Mouse (Mus musculus) limb, embryonic 14.5 days (tissue): Measurements from ENCODE around the gene Cadps. TPM values are rescaled to one million over a fixed set of nuclear protein-coding genes. Genes with fewer than 3 reads are reported as not detected.

ENCODE experiments used
- ATAC-seq: fragments of 200-750 bp; cut with Nextera tagmentation; 2 replicates; pipeline ENCODE4 v1.8.0; 2017; ENCODE audit warnings: low read depth, moderate number of reproducible peaks, moderate TSS enrichment; ENCODE audit not compliant: low FRiP score
- DNase-seq: peaks from one replicate; pipeline ENCODE4 v3.0.0-alpha.2; 2015; ENCODE audit warnings: low spot score
- H3K27ac ChIP-seq: fragments of 300-500 bp; sonication (generic); replicated peaks from 2 replicates; pipeline ENCODE4 v1.5.1; 2014; ENCODE audit warnings: low read depth, mild to moderate bottlenecking, low read length, moderate library complexity, mixed read lengths
- H3K27me3 ChIP-seq: fragments of 300-500 bp; sonication (generic); 2 replicates; pipeline ENCODE4 v1.6.1; 2014; ENCODE audit warnings: low read length, mixed read lengths; ENCODE audit not compliant: control insufficient read depth, insufficient read depth
- H3K36me3 ChIP-seq: fragments of 300-500 bp; sonication (generic); 2 replicates; pipeline ENCODE4 v1.6.1; 2014; ENCODE audit warnings: mild to moderate bottlenecking, low read length, moderate library complexity, mixed read lengths; ENCODE audit not compliant: control insufficient read depth, insufficient read depth
- H3K4me1 ChIP-seq: fragments of 300-500 bp; sonication (generic); 2 replicates; pipeline ENCODE4 v1.6.1; 2014; ENCODE audit warnings: antibody characterized with exemption, low read length, mixed read lengths; ENCODE audit not compliant: control insufficient read depth, insufficient read depth
- H3K4me2 ChIP-seq: fragments of 300-500 bp; sonication (generic); replicated peaks from 2 replicates; pipeline ENCODE4 v1.6.1; 2014; ENCODE audit warnings: low read depth, mild to moderate bottlenecking, low read length, moderate library complexity; ENCODE audit not compliant: severe bottlenecking
- H3K4me3 ChIP-seq: fragments of 300-500 bp; sonication (generic); replicated peaks from 2 replicates; pipeline ENCODE4 v1.5.1; 2014; ENCODE audit warnings: low read length
- H3K9ac ChIP-seq: fragments of 300-500 bp; sonication (generic); 2 replicates; pipeline ENCODE4 v1.6.1; 2014; ENCODE audit warnings: mild to moderate bottlenecking, low read depth, low read length, moderate library complexity; ENCODE audit not compliant: severe bottlenecking
- H3K9me3 ChIP-seq: fragments of 300-500 bp; sonication (generic); 2 replicates; pipeline ENCODE4 v1.6.1; 2016; ENCODE audit warnings: low read length; ENCODE audit not compliant: control insufficient read depth
- POLR2A ChIP-seq: fragments of 200-500 bp; IDR thresholded peaks from 2 replicates; pipeline ENCODE4 v1.8.0; 2012; ENCODE audit warnings: inconsistent platforms, mild to moderate bottlenecking, moderate library complexity, borderline replicate concordance; ENCODE audit not compliant: insufficient read depth, insufficient read length; ENCODE audit errors: extremely low read depth
- WGBS: fragments of 180-500 bp; shearing (Covaris S2); extraction: QIAGEN DNeasy Blood & Tissue Kit; methylation state at CpG from one replicate; pipeline ENCODE4 v1.1.7; 2014; 5-methylcytosine and 5-hydroxymethylcytosine counted together
- polyA plus RNA-seq, 2 experiments: library from polyadenylated mRNA; depleted of rRNA in 1 of 2; stranded (reverse) in 1 of 2; unstranded in 1 of 2; fragments of >200 nt; fragmentation: Nextera tagmentation in 1 of 2; extraction: Ambion mirVana in 1 of 2; gene quantifications; 2 replicates each; pipeline versions ENCODE4 v1.2.1 to v1.2.3; 2012 to 2014

Cadps gene
- polyA plus RNA-seq, 2 experiments = 4.9 to 5.9 TPM

DNA sequence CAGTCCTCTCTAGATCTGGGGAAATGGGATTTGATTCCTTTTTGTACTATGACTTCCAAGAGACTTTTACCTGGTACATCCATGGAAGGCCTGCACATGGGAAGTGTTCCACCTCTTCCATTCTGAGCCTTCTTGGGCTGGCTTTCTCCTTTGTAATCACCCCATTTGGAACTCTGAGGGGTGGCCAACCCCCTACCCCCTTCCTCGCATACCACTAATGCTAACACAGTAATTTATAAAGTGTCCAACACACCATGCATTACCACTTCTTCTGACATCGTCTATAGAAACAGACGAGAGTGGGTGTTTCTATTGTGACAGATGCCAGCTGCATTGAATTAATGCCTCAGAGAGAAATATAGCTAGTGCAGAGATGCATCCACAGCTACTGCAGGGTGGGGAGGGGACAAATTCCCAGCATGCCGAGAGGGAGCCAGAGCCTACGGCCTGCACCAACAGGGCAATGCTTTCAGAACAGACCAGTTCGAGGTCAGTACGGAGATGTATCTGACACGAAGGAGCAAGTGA is 367.8 kb downstream of the Cadps start:
- 47% methylated on average over 8 of the region's 8 CpGs for WGBS

GRCm38 (mm10) chr14:12450807-12451206 is 372.1 kb downstream of the Cadps start:
- Histone ChIP-seq H3K4me2 (no peak overlapping the region), H3K27me3 (no peaks in the 10 kb centered on the region), H3K4me3 (no peak overlapping the region), H3K4me1 (no peaks in the 10 kb centered on the region), H3K36me3 (no peaks in the 10 kb centered on the region), H3K27ac (no peak overlapping the region), H3K9ac (no peak overlapping the region), H3K9me3 (no peaks in the 10 kb centered on the region)
- TF ChIP-seq POLR2A = no peak
- WGBS = 56% methylated on average over 3 of the region's 3 CpGs
- no peak for ATAC-seq
- DNase-seq = no peak

More for the DNA sequence above, 367.8 kb downstream of the Cadps start:
- Histone ChIP-seq H3K4me2 (no peak overlapping the region), H3K27ac (no peak overlapping the region), H3K9ac (no peak overlapping the region), H3K4me3 (no peak overlapping the region), H3K36me3 (no peaks in the 10 kb centered on the region), H3K4me1 (no peaks in the 10 kb centered on the region), H3K9me3 (no peaks in the 10 kb centered on the region), H3K27me3 (no peaks in the 10 kb centered on the region)
- TF ChIP-seq POLR2A = no peak
- no peak for ATAC-seq
- no peak for DNase-seq

- no peak overlapping the region for H3K9ac ChIP-seq
- no peak for ATAC-seq
- WGBS = 90% methylated on average over 6 of the region's 6 CpGs
- H3K27ac ChIP-seq = no peak overlapping the region
- H3K4me2 ChIP-seq = no peak overlapping the region
- H3K9me3 ChIP-seq = no peaks in the 10 kb centered on the region
- no peaks in the 10 kb centered on the region for H3K4me1 ChIP-seq
- H3K36me3 ChIP-seq = no peaks in the 10 kb centered on the region
- H3K4me3 ChIP-seq = no peak overlapping the region
- DNase-seq = no peak
- TF ChIP-seq POLR2A = no peak
- H3K27me3 ChIP-seq = no peaks in the 10 kb centered on the region
Observed at GRCm38 (mm10) chr14:12448883-12449282, 374.0 kb downstream of the Cadps start.

DNA sequence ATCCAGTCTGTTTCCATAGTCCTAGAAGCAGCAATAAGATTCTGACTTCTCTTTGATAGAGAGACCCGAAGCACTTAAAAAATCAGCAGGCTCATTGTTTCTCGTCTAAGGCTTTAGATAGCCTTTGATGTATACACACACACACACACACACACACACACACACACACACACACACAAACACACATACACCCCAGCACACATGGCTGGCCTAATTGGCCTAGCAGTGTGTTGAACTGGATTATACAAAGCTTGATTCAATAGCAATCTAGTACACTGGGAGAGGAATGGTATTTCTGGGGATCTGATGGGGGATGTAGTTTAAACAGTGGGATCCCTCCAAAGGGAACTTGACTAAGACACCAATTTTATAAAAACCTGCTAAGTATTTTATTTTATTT is 381.9 kb downstream of the Cadps start:
- ATAC-seq (no peak), DNase-seq (no peak)
- H3K9ac ChIP-seq = no peak overlapping the region
- H3K4me2 ChIP-seq = no peak overlapping the region
- no peaks in the 10 kb centered on the region for H3K36me3 ChIP-seq
- H3K4me3 ChIP-seq = no peak overlapping the region
- whole genome bisulfite sequencing = 39% methylated on average over 2 of the region's 2 CpGs
- H3K4me1 ChIP-seq = peaks cover 5% of the 10 kb centered on the region; the same call in 1 of the 2 replicates
- no peaks in the 10 kb centered on the region for H3K9me3 ChIP-seq
- no peak for TF ChIP-seq POLR2A
- H3K27me3 ChIP-seq = no peaks in the 10 kb centered on the region
- no peak overlapping the region for H3K27ac ChIP-seq

DNA sequence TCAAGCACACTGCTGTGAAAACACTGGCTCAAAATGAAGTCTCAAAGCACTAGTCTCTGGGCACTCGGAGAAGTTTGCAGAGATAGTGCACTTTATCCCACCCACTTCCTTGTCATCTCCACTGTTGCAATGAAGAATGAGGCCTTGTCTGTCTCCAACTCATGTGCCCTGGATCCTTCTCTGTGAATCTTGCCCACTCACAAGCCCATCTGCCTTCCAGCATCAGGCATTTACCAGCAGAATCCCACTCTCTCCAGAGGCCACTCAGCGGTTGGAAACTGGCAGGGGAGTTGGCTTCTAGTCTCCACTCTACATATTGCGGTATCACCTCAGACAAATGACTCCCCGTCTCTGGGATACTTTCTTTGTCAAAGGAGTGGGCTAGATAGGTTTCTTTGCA is 384.9 kb downstream of the Cadps start:
- ATAC-seq (no peak), DNase-seq (no peak)
- H3K4me2 ChIP-seq = no peak overlapping the region
- H3K9ac ChIP-seq = no peak overlapping the region
- WGBS = 92% methylated on average over 4 of the region's 4 CpGs
- H3K4me1 ChIP-seq = peaks cover 5% of the 10 kb centered on the region; the same call in 1 of the 2 replicates
- no peak for TF ChIP-seq POLR2A
- no peak overlapping the region for H3K27ac ChIP-seq
- H3K36me3 ChIP-seq = no peaks in the 10 kb centered on the region
- H3K27me3 ChIP-seq = no peaks in the 10 kb centered on the region
- no peaks in the 10 kb centered on the region for H3K9me3 ChIP-seq
- no peak overlapping the region for H3K4me3 ChIP-seq

- Histone ChIP-seq H3K27me3 (no peaks in the 10 kb centered on the region), H3K36me3 (no peaks in the 10 kb centered on the region), H3K4me3 (no peak overlapping the region), H3K9ac (no peak overlapping the region), H3K4me1 (peaks cover 5% of the 10 kb centered on the region; the same call in 1 of the 2 replicates), H3K9me3 (no peaks in the 10 kb centered on the region), H3K27ac (no peak overlapping the region), H3K4me2 (no peak overlapping the region)
- no peak for DNase-seq
- ATAC-seq = no peak
- TF ChIP-seq POLR2A = no peak
- 81% methylated on average over 7 of the region's 7 CpGs for WGBS
Observed at GRCm38 (mm10) chr14:12437422-12437821, 385.5 kb downstream of the Cadps start.
